Mouse (Mus musculus) layer of hippocampus, adult 2 months (tissue): ENCODE data around the gene Btbd9. TPM values are rescaled to one million over a fixed set of nuclear protein-coding genes. Genes with fewer than 3 reads are reported as not detected.

ENCODE experiments used
- DNase-seq, 2 experiments: peaks; one replicate each; pipeline ENCODE4 v3.0.0; 2022; ENCODE audit warnings: low spot score in 2 of 2
- H3K27ac ChIP-seq: fragments of 200-600 bp; 2 replicates; pipeline ENCODE4 v1.8.1; 2022
- H3K4me3 ChIP-seq: fragments of 200-600 bp; 2 replicates; pipeline ENCODE4 v1.8.1; 2022; ENCODE audit warnings: mild to moderate bottlenecking
- CTCF ChIP-seq: fragments of 200-600 bp; conservative IDR thresholded peaks from 2 replicates; pipeline ENCODE4 v1.8.1; 2022; ENCODE audit warnings: antibody characterized with exemption, mild to moderate bottlenecking, moderate library complexity
- total RNA-seq, 2 experiments: library from RNA; stranded (reverse); gene quantifications; 2 replicates each; pipeline ENCODE4 v1.2.3; 2021

Btbd9 gene
- total RNA-seq, 2 experiments from 2014 or later: 168 to 187 TPM

- TF ChIP-seq CTCF: peak; percentile 96
These were observed 14.3 kb upstream of the Btbd9 start for GRCm38 (mm10) chr17:30590417-30591198.

GRCm38 (mm10) chr17:30583258-30584001 is 7.1 kb upstream of the Btbd9 start:
- TF ChIP-seq CTCF: no peak
- peak overlapping the region; percentile 94 for H3K27ac ChIP-seq
- DNase-seq: peak in 1 of 2 experiments; percentile 30
- no peak overlapping the region for H3K4me3 ChIP-seq

More at GRCm38 (mm10) chr17:30590417-30591198, 14.3 kb upstream of the Btbd9 start:
- Histone ChIP-seq H3K4me3 (no peak overlapping the region), H3K27ac (peak overlapping the region; percentile 56)
- peak; percentile 63 to 76 for DNase-seq

- DNase-seq: no peak
- Histone ChIP-seq H3K27ac (peak overlapping the region; percentile 94), H3K4me3 (no peak overlapping the region)
- peak; percentile 56 for TF ChIP-seq CTCF
These were observed 6.0 kb upstream of the Btbd9 start for GRCm38 (mm10) chr17:30582313-30582712.

- no peak for TF ChIP-seq CTCF
- Histone ChIP-seq H3K27ac (peak overlapping the region; percentile 94), H3K4me3 (no peak overlapping the region)
- DNase-seq: peak; percentile 89 to 92
These were observed 4.9 kb upstream of the Btbd9 start for GRCm38 (mm10) chr17:30581201-30581600.

GRCm38 (mm10) chr17:30580781-30581180 is 4.5 kb upstream of the Btbd9 start:
- peak; percentile 60 to 69 for DNase-seq
- no peak for TF ChIP-seq CTCF
- peak overlapping the region; percentile 94 for H3K27ac ChIP-seq
- H3K4me3 ChIP-seq: no peak overlapping the region

GRCm38 (mm10) chr17:30576946-30577345 is 658 bp upstream of the Btbd9 start:
- H3K4me3 ChIP-seq: peak overlapping the region; percentile 89
- peak overlapping the region; percentile 99 for H3K27ac ChIP-seq
- DNase-seq: no peak
- TF ChIP-seq CTCF: no peak

- Histone ChIP-seq H3K4me3 (peak overlapping the region; percentile 89), H3K27ac (peak overlapping the region; percentile 99)
- peak; percentile 41 to 64 for DNase-seq
- no peak for TF ChIP-seq CTCF
These were observed 975 bp downstream of the Btbd9 start for GRCm38 (mm10) chr17:30575121-30575904.

GRCm38 (mm10) chr17:30574783-30575075 is 1.6 kb downstream of the Btbd9 start:
- H3K4me3 ChIP-seq: peak overlapping the region; percentile 89
- peak overlapping the region; percentile 99 for H3K27ac ChIP-seq
- no peak for DNase-seq
- no peak for TF ChIP-seq CTCF

GRCm38 (mm10) chr17:30573990-30574782 is 2.1 kb downstream of the Btbd9 start:
- no peak for TF ChIP-seq CTCF
- Histone ChIP-seq H3K27ac (peak overlapping the region; percentile 99), H3K4me3 (peak overlapping the region; percentile 89)
- no peak for DNase-seq

- no peak overlapping the region for H3K4me3 ChIP-seq
- DNase-seq: no peak
- H3K27ac ChIP-seq: peak overlapping the region; percentile 37
- no peak for TF ChIP-seq CTCF
These were observed 5.3 kb downstream of the Btbd9 start for GRCm38 (mm10) chr17:30570971-30571370.

GRCm38 (mm10) chr17:30570173-30570572 is 6.1 kb downstream of the Btbd9 start:
- no peak for TF ChIP-seq CTCF

GRCm38 (mm10) chr17:30568473-30568872 is 7.8 kb downstream of the Btbd9 start:
- TF ChIP-seq CTCF: no peak
- H3K4me3 ChIP-seq: no peak overlapping the region
- H3K27ac ChIP-seq: no peak overlapping the region
- no peak for DNase-seq

More at GRCm38 (mm10) chr17:30570173-30570572, 6.1 kb downstream of the Btbd9 start:
- Histone ChIP-seq H3K27ac (peak overlapping the region; percentile 37; the same call in 1 of the 2 replicates), H3K4me3 (no peak overlapping the region)
- no peak for DNase-seq
